Mouse (Mus musculus) megakaryocyte, embryonic 14.5 days (primary cell): Measurements from ENCODE around the gene Satb1. TPM values are rescaled to one million over a fixed set of nuclear protein-coding genes. Genes with fewer than 3 reads are reported as not detected.

Experiments
- H3K27me3 ChIP-seq: replicated peaks from 2 replicates; pipeline ENCODE3; 2012; ENCODE audit warnings: inconsistent platforms
- H3K36me3 ChIP-seq: replicated peaks from 2 replicates; pipeline ENCODE3; 2012; ENCODE audit warnings: low read length, inconsistent platforms, mixed read lengths
- H3K4me1 ChIP-seq: 2 replicates; pipeline ENCODE4 v1.6.1; 2012; ENCODE audit warnings: inconsistent platforms
- H3K4me3 ChIP-seq: replicated peaks from 2 replicates; pipeline ENCODE3; 2012; ENCODE audit warnings: moderate library complexity, mild to moderate bottlenecking, inconsistent platforms
- H3K9me3 ChIP-seq: 2 replicates; pipeline ENCODE4 v1.6.1; 2012; ENCODE audit warnings: inconsistent platforms
- FLI1 ChIP-seq: IDR thresholded peaks from 2 replicates; pipeline ENCODE4 v1.6.1; 2012; ENCODE audit warnings: low read length, inconsistent platforms, mixed read lengths
- GATA1 ChIP-seq: IDR thresholded peaks from 3 replicates; pipeline ENCODE4 v1.6.1; 2012; ENCODE audit warnings: mixed read lengths, low read length, inconsistent platforms, borderline replicate concordance
- polyA plus RNA-seq: library from polyadenylated mRNA; stranded (reverse); fragments of >175 nt; gene quantifications from 2 replicates; pipeline ENCODE4 v1.2.3, GENCODE M21; 2012; ENCODE audit warnings: low replicate concordance; ENCODE audit not compliant: insufficient read depth

The Satb1 gene
- polyA plus RNA-seq, 1 experiment = 0.46 TPM

DNA sequence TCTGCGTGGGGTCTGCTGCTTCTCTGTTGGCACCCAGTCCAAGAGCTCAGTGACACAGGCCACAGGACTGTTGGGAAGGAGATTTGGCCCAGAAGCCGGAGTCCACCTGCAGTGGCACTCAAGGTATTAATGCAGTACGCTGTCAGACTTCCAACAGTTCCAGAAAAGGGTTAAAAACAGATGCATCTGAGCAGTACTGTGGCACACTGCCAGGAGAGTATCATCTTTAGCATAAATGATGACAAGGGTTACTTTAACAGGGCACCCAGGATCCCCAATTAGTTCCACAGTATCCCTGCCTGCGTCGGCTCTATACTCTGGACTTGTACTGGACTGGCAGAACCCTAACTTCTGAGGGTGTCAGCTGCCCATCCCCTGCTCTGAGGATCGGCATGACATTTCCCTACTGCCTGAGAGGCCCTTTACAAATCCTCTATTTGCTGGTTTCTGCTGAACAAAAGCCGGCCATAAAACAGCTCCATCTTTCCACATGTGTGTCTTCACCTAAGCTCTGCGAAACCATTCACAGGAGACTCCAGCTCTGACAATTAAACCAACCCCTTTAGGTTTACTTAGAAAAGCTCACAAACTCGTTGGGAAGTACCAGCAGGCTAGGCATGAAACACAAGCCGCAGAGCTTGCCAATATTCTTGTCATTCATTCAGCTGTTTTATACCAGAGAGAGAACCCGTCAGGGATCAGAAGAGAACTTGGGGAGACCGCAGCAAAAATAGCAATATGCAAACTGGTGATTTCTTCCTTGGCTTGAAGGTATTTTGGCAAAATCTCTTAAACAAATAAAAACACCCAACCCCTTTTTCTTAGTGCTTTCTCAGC lies 26.7 kb downstream of the Satb1 start:
- Histone ChIP-seq H3K27me3 (peaks cover 29% of the 10 kb centered on the region), H3K4me3 (no peak overlapping the region), H3K36me3 (no peaks in the 10 kb centered on the region), H3K4me1 (no peaks in the 10 kb centered on the region), H3K9me3 (no peaks in the 10 kb centered on the region)
- TF ChIP-seq GATA1 (no peak), FLI1 (no peak)

DNA sequence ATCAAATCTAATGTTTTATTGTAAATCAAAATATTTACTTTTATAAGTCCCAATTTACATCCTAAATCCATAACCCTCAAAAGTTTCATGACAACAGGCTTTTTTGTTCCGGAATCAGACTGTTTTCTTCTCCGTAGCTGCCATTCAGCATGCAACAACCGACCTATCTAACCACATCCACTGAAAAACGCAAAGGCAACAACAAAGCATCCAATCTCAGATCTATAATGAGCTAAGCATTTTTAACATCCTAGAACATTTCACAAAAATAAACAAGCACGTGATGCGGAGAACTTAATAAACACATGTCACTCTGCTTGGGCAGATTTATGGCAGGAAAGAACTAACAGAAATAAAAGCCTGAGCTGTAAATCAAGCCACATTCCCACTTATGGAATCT lies 32.9 kb downstream of the Satb1 start:
- Histone ChIP-seq H3K9me3 (no peaks in the 10 kb centered on the region), H3K4me1 (no peaks in the 10 kb centered on the region), H3K36me3 (no peaks in the 10 kb centered on the region), H3K4me3 (no peak overlapping the region), H3K27me3 (peaks cover 2% of the 10 kb centered on the region)
- TF ChIP-seq FLI1 (no peak), GATA1 (no peak)

DNA sequence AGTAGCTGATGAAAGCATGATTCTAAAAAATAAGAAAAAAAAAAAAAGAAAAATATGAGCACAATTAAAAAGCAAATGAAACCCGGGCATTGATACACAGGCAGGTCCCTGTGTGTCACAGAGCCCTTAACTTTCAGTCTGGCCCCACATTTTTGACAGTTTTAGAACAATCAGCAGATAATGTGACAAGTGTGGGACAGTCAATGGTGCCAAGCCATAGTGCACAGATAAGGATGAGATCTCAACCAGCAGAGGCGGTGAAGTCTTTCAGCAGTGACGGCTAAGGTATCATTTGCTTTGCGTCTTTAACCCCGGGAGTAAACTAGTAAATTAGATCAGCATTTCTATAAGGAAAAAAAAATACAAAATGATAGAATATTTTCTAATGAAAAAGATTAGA lies 36.6 kb downstream of the Satb1 start:
- no peaks in the 10 kb centered on the region for H3K9me3 ChIP-seq
- no peaks in the 10 kb centered on the region for H3K4me1 ChIP-seq
- no peaks in the 10 kb centered on the region for H3K36me3 ChIP-seq
- H3K27me3 ChIP-seq = no peaks in the 10 kb centered on the region
- H3K4me3 ChIP-seq = no peak overlapping the region
- TF ChIP-seq GATA1 = no peak
- TF ChIP-seq FLI1 = no peak

DNA sequence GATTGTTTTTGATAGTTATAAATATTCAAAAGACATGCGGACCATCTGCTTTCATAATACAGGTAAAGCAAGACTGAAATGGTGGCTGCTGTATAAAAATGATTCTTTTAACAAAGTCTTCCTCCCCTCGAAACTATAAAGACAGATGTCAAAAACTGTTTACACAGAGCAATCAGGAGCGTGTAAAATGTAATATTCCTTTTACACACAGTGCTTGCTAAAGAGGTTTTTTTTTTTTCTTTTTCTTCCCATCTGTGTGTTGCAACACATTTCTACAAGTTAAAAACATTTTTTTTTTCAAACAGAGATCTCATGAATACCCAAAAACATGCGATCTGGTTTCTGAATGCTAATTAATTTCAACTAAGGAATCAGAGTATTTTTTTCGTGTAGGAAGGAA lies 41.9 kb downstream of the Satb1 start:
- TF ChIP-seq FLI1 (no peak), GATA1 (no peak)
- Histone ChIP-seq H3K9me3 (no peaks in the 10 kb centered on the region), H3K4me1 (no peaks in the 10 kb centered on the region)

DNA sequence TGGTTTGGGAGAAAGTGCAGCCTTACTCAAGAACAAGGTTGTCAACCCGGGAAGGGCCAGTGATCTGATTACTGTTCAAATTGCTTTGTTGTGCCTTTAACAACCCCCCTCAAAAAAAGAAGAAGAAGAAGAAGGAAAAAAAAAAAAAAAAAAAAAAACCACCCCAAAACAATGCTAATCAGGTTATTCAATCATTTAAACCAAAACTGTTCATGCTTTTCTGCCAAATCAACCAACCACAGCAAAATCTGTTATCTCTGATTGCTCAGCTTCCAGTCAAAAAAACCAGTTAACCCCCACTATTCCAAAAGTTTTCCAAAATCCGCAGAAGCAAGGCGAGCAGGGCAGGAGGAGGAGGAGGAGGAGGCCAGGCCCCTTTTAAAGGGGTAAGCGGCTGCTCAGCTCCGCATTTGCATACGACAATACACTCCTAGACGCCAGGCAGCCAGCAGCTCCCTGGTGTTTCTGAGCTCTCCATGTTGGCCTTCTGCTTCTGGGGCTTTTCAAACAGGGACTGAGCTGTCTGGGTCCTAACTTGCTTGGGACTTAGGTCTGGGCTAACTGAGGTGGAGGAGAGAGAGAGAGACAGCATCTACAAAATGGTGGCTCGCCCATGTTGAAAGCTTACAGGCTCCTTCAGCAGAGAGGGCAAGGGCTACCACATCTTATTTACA lies 42.6 kb downstream of the Satb1 start:
- Histone ChIP-seq H3K36me3 (no peaks in the 10 kb centered on the region), H3K9me3 (no peaks in the 10 kb centered on the region), H3K4me3 (no peak overlapping the region), H3K4me1 (no peaks in the 10 kb centered on the region), H3K27me3 (no peaks in the 10 kb centered on the region)
- TF ChIP-seq GATA1 (no peak), FLI1 (no peak)

More for the DNA sequence above, 41.9 kb downstream of the Satb1 start:
- Histone ChIP-seq H3K27me3 (no peaks in the 10 kb centered on the region), H3K36me3 (no peaks in the 10 kb centered on the region), H3K4me3 (no peak overlapping the region)

DNA sequence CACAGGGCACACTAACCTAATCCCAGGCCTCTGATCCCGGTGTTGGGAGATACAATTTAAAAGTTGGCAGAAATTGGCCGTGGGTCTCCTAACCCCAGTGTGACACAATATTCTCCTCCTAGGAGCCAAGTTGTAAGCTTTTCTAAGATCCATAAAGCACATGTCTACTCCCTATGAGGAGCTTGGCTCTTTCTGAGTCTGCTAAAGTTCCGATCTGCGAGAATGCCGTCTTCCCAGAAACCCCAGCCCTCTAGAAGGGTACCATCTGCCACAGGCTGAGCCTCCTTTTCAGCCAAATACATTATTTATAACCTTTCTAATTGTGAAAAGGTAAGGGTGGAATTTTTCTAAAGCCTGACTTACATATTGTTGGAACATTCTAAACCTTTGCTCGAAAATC lies 43.3 kb downstream of the Satb1 start:
- no peaks in the 10 kb centered on the region for H3K27me3 ChIP-seq
- no peaks in the 10 kb centered on the region for H3K9me3 ChIP-seq
- no peaks in the 10 kb centered on the region for H3K36me3 ChIP-seq
- TF ChIP-seq FLI1 (no peak), GATA1 (no peak)
- H3K4me1 ChIP-seq = no peaks in the 10 kb centered on the region
- no peak overlapping the region for H3K4me3 ChIP-seq

DNA sequence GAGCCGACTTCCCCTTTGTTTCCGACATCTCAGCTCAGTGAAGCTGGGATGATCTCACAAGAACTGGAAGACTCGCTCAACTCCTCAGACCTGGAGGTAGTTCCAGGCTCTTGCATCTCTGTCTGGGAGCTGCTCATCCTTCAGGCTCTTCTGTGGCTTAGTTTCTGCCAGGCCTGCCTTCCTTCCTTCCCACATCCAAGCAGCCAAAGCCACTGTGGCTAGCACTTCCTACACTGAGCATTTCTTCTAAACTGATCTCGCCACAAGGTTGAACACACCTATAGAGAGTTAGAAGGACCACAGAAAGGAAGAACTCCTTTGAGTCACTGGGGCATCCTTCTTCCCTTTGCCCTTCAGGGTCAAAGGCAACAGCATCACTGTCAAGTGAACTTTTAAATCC lies 44.0 kb downstream of the Satb1 start:
- H3K4me3 ChIP-seq = no peak overlapping the region
- no peaks in the 10 kb centered on the region for H3K4me1 ChIP-seq
- H3K9me3 ChIP-seq = no peaks in the 10 kb centered on the region
- H3K36me3 ChIP-seq = no peaks in the 10 kb centered on the region
- no peaks in the 10 kb centered on the region for H3K27me3 ChIP-seq
- no peak for TF ChIP-seq FLI1
- no peak for TF ChIP-seq GATA1

DNA sequence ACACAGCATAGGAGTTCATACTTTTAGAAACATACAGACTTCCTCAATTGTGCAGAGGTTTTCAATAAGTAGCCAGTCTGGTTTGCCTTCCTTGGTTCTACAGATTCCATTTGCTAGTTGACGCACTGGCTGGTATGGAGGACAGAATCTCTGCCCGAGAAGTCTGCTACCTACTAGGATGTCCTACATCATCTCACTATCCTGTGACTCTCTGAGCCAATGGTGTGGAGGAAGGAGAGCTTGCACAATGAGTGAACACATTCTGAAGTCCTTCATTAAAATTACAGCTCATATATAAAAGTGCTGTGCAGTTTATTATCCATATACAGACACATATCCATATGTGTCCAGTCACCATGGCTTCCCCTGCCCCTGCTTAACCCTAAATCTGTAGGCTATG lies 45.1 kb downstream of the Satb1 start:
- no peaks in the 10 kb centered on the region for H3K9me3 ChIP-seq
- no peak for TF ChIP-seq FLI1
- TF ChIP-seq GATA1 = no peak
- H3K4me3 ChIP-seq = no peak overlapping the region

DNA sequence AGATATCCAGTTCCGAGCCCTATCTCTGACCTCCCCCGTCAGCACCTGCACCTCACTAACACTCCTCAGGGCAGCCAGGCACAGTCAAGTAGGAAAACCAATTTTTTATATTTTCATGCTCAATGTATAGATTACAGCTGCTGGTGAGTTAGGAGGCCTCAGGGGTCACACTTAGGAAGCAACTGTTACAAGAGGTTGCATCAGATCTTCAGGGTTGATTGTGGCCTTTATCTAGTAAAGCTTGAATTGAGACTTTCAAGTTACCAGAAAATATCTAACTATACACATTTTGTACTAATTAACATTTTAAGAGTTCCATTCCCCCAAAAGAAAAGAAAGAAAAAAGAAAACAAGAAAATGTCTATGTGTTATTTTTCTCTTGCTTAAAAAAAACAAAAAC lies 47.0 kb downstream of the Satb1 start:
- no peak for TF ChIP-seq GATA1
- no peak for TF ChIP-seq FLI1
- Histone ChIP-seq H3K9me3 (0 out of 2 replicates have a peak, but pooled peaks cover 3% of the 10 kb centered on the region), H3K4me3 (no peak overlapping the region), H3K27me3 (no peaks in the 10 kb centered on the region), H3K4me1 (no peaks in the 10 kb centered on the region), H3K36me3 (no peaks in the 10 kb centered on the region)

More for the DNA sequence above, 45.1 kb downstream of the Satb1 start:
- Histone ChIP-seq H3K36me3 (no peaks in the 10 kb centered on the region), H3K27me3 (no peaks in the 10 kb centered on the region), H3K4me1 (no peaks in the 10 kb centered on the region)

DNA sequence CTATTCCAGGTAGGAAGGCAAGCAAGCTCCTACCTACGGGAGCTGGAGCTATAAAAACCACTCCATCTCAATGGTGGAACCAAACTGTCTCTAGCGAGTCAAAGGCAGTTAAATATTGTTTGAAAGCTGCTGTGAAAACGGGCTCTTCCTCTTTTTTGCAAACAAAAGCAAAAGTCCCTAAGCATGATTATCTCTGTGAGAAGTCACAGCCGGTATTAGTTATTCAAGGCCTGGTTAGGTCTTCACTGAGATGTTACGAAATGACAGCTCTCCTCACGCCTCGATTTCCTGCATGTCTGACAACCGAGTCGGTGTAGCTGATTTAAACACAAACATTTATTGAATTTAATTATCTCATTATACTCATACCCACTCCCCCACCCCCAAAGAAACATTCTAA lies 48.2 kb downstream of the Satb1 start:
- Histone ChIP-seq H3K4me3 (no peak overlapping the region), H3K9me3 (0 out of 2 replicates have a peak, but pooled peaks cover 3% of the 10 kb centered on the region), H3K4me1 (no peaks in the 10 kb centered on the region), H3K27me3 (no peaks in the 10 kb centered on the region), H3K36me3 (no peaks in the 10 kb centered on the region)
- TF ChIP-seq FLI1 = no peak
- no peak for TF ChIP-seq GATA1
